Mouse (Mus musculus) urinary bladder, adult 18-20 months (tissue): ENCODE data around the gene Ccl7.
A peak's percentile ranks its signal among the peaks of the same experiment; 100 is the strongest.

Source experiments
- DNase-seq, 2 experiments: peaks; one replicate each; pipeline ENCODE4 v3.0.0; 2022; ENCODE audit warnings: low spot score in 2 of 2, mixed read lengths in 2 of 2

Ccl7 gene

DNA sequence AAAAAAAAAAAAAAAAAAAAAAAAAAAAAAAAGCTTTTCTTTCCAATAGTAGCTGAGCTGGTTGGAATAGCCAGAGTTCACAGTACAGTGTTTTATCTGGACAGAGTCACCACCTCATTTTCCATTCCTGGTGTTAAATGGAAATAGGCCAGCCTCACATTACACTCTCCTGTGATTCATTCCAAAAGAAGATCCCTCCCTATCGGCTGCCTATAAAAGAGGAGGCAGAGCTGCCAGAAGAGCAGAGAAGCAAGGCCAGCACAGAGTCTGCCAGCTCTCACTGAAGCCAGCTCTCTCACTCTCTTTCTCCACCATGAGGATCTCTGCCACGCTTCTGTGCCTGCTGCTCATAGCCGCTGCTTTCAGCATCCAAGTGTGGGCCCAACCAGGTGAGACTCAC, at the start of gene Ccl7:
Gene Ccl7, plus strand, starts transcription at position 242 of the 400 bp plus-strand sequence.
- DNase-seq: peak in 1 of 2 experiments; percentile 44

DNA sequence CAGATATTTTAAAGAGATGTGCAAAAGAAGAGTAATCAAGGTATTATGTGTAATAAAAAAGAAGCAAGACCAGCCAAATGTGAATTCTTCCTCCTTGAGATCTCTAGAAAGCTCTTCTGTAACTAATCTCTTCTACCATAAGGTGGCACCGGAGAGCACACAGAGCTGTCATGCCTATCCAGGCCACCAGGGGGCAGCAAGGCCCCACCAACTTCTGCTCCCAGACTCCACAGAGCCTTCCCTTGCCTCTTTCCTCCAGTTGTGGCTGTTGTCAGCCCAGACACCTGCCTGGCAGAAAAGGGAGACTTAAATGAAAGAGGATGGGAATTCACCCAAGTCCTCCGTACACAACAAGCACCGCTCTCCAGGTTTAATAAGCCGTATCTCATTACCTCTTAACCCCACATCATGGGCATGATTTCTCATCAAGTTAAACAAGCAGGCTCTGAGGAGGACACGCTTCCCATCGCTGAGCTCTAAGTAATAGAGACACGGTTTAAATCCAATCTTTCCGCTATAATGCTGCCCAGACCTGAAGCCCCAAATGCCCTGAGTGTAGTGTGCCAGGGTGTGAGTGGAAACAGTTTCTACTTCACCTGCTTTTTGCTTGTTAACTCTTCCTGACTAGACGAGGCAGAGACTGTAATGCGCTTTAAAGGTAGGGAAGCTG, 49.2 kb upstream of the Ccl7 start:
- peak; percentile 54 to 60 for DNase-seq

DNA sequence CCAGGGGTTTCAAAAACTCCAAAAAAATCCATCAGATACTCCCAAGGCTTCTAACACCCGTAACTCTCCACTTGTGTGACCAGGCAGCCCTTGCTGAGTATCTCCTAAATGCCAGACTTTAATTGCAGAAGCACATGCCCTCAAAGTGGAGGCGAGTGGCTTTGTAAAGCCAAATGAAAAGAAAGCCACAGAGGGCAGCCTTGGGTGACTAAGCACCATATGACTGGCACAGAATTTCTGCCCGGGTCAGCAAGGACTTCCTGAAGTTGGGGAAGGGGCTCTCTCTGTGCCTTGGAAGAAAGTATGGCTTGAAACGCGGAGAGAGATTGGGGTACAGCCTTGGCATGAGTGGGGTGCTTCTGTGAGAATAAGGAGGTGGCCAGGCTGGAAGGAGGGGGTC, 48.4 kb upstream of the Ccl7 start:
- DNase-seq: no peak

DNA sequence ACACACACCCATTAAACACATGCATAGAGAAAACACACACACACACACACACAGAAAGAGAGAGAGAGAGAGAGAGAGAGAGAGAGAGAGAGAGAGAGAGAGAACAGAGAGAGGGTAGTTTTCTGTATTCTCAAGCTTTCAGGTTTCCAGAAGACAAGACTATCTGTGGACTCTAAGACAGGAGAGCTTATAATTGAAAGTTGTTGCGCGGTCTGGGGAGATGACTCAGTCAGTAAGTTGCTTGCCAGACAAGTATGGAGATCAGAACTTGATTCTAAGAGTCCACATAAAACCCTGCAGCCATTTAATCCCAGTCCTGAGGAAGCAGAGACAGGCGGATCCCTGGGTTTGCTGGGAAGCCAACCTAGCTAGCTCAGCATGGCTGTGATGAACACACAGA, 46.9 kb upstream of the Ccl7 start:
- DNase-seq: no peak

DNA sequence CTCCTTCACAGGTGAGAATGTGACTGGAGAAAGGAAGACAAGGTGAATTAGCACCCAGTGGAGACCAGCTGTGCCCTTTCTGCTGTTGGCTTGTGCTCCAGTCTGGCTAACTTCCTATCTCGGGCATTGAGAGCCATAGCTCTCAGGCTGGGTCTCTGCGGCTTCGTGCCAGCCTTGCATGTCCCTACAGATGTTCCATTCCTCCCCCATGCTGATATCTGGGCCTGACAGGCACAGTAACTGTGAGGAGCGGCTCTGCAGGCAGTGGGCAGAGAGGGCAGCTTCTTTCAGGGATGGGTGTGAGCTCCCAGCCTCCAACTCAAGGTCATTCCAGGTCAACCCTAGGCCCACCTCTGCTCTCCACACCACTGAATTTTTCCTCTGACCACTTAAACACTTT, 46.0 kb upstream of the Ccl7 start:
- DNase-seq: no peak

DNA sequence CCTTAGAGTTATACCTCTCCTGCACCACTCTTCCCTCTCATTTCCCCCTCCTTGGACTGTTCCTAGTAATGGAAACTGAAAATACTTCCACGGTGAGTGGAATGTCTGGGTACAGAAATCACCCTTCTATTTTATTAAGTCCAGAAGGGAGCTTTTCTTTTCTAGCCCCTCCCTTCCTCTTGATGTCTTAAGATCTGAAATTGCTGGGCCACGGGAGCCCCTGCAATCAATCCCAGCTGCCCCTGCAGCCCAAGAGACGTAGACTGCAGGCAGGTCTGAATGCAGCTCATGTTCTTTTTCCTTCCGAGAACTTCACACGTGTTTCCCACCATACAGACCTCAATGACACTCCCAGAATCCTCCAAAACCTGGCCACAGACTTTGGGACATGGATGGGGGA, 44.9 kb upstream of the Ccl7 start:
- no peak for DNase-seq

DNA sequence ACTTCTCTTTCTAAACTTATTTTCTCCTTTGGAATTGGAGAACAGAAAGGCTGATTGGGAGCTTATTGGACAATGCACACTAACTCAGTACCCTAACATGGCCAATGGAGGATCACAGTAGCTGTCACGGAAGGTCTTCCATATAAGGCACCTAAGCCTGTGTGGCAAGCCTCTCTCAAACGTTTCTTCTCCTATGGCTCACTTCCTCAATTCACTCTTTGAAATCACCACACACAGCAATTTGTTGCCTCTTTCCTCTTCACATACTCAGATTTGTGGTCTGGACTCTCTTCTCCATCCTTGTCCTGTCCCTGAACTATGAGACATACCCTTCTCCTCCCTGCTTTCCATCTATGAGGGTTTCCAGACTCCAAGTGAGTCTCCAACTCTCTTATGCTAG, 40.7 kb upstream of the Ccl7 start:
- no peak for DNase-seq

DNA sequence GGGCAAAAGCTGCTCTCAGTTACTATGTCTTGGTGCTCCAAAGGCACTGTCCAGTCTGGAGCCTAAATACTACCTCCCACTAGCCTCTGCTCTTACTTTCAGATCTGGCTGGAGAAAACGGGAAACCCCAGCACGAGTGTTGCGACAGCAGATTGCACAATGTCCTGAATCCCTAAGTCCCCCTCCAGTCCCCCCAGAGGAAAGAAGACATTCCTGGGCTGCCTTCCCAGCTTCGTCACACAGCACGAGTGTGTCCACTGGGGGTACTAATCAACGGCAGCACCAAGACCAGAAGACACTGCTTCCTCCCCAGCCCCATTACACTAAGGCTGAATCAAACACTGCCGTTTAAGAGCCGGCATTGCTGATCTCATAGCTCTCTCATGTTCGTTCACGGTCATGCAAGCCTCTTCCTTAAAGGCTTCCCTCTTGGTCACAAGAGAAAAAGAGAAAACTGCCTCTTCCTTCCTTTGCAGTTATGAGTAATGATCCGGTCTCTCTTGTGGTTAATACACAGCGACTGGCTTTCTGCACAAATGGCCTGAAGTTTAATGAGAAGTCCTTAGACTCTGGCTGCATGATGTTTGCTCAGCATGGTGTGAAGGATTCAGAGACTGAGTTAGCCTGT, 38.6 kb upstream of the Ccl7 start:
- DNase-seq: peak in 1 of 2 experiments; percentile 70

DNA sequence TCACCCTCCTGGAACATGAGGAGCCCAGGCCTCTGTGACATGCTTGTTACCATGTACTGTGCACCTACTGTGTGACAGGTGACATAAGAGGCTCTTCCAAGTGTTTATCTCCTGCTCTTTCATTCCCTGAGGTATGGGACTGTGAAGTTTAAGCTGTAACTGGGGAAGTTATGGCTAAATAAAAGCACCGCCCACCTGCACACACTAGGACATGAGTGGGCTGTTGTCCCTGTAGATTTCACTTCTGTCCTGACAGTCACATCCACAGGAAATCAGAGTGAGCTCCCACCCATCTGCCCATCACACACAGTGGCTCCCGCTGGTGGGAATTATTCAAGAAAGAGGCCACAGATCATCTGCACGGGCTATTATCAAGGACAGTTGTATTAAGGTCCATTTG, 35.4 kb upstream of the Ccl7 start:
- no peak for DNase-seq

DNA sequence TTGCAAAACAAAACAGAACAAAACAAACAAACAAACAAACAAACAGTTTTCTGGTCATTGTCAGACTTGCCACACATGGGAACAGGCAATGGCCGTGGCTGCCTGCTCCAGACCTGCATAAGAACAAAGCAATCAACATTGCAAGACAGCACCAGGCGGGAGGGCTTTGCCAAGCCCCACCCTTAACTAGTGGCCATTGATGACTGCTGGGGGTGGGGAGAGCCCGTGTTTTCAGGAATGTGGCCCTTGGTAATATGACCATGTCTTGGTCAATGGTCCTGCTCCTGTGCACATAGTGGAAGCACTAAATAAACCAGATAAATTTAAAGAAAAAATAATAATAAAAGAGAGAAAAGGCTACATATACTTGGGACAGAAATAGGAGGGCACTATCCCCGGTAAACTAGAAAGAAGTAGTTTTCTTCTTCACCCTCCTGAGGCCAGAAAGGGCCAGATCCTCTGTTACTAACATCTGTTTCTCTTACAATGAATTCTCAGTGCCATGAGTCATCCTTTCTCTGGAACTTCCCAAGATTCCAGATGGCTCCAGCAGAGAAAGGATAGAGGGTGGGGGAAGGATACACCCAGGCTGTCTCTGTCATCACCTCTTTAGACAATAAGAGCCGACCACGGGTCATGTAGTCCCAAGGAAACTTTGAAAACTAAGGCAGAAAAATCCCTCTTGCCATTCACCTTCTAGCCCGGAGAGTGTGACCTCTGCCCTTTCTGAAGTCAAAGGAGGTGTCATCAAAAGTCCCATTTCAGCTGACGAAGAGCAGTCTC, 33.9 kb upstream of the Ccl7 start:
- DNase-seq: no peak

DNA sequence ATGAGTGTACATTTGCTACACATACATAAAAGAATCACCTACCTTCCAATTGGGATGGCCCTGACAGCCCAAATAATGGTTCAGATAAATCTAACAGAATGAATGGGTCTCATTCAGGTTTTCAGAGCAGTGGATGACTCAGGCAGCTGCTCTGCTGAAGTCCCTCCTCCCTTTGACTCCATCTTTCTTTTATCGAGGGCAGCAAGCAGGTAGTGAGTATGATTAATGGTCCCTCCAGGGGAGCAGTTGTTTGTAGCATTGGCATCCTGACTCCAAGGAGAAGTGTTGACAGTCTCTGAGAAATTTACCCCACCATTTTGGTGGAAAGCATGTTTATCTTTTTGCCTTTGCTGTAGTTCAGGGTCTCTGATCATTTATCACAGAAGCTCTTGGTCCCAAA, 31.8 kb upstream of the Ccl7 start:
- DNase-seq: no peak

DNA sequence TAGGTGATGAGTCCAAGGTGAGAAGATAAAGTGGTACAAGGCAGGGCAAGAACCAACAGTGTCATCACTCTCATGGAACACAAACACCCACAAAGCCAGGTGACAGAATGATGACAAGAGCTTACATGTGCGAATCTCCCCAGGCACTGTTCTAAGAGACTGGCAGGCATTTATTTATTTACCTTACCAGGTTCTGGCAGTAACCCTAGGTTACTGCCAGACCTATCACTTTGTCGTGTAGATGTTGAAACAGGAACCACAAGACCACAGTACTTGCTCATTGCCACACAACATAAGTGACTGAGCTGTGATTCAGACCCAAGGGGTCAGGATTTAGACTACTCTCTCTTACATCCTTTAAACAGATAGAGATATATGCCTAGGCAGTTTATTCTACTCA, 30.4 kb upstream of the Ccl7 start:
- DNase-seq: no peak

DNA sequence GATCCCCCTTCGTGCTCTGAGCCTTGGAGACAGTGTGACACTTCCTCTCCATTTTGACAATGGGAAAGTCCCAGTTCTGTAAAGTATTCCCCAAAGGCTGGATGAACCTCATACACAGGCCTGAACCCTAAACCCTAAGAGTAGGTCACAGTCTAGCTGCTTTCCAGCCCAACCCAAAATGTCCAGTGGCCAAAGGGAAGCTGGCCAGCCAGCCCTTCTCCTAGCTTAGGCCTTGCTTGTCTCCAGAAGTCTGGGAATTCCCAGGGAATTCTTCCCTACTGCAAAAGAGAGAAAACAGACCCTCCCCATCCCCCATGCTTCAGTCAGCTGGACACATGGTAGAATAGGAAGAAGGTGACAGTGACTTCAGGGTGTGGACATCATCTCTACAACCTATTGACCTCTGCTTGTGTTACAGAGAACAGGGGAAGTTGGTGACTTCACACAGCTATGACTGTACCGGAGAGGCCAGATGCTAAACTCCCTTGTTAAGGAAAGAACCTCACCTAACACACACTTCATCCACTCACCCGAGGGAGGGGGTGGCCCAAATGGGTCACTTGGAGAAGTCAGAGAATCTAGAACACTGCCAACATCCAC, 29.2 kb upstream of the Ccl7 start:
- DNase-seq: no peak

DNA sequence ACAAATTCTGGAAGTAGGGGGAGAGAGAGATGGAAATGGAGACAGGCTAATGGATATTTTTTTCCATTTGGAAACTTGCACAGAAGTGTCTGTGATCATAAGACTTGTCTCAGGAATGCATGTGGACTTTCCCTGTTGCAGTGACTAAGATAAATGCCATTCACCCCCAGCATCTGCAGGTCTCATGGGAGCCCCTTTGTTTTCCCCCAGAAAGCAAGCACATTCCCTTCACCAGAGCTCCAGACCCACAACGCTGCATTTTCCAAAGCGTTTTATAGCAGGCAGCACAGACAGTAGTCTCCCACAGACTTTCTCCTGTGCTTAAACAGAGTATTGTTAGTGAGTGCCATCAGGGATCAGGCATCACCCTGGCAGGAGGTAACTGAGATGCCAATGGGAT, 26.1 kb upstream of the Ccl7 start:
- DNase-seq: no peak

DNA sequence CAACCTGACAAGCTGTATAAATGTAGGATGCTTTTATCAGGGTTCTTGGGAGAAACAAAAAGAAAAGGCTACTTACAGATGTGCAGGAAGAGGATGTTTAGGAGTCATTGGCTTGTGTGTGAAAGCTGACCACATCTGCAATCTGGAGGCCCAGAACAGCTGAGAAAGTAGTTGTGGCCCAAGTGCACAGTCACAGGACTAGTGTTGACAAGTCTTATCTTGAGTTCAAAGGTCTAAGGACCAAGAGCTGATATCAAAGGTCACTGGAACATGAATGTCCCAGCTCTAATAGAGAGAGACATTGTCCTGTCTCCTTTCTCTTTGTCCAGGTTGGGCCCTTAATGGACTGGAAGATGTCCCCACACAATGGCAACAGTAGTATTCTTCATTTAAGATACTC, 25.7 kb upstream of the Ccl7 start:
- no peak for DNase-seq

DNA sequence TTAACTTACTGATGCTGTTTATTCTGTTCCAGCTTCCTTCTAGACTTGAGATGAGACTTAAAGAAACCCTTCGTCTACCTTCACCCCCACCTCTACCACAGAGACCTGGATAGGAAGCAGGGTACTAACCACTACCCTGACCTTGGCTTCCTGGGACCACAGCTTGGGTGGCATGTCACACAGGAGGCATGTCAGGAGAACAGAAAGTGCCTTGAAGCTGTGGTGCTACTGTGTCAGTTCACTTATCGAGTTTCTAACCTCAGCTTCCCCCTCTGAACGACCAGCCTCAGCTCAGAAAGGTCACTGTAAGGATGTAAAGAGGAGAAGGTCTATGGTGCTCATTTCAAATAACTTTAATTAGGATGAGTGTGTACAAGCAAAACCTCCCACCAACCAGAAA, 24.1 kb upstream of the Ccl7 start:
- DNase-seq: no peak

DNA sequence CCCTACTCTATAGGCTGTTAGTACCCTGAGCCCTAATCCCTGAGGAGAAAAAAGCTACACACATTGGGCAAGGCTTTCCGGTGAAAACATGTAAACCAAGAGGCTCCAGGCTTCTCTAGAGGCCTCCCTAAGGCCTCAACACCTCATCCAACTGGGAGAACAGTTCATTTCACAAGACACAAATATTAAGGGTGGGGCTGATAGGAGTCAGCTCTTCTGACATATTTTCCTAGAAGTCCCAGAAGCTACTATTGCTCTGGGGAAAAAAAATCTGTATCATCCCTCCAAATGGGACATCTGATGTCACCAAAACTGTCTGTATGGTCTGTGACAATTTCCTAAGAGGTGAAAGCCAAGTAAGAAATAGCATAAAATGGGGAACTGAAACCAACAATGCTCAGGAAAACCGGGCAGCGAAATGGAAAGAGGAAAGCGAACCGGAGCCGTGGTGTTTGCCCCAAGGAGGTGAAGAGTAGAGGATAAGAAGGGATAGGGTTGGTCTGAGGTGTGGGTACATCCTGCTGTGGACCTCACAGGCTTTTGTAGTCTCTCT, 22.9 kb upstream of the Ccl7 start:
- no peak for DNase-seq

DNA sequence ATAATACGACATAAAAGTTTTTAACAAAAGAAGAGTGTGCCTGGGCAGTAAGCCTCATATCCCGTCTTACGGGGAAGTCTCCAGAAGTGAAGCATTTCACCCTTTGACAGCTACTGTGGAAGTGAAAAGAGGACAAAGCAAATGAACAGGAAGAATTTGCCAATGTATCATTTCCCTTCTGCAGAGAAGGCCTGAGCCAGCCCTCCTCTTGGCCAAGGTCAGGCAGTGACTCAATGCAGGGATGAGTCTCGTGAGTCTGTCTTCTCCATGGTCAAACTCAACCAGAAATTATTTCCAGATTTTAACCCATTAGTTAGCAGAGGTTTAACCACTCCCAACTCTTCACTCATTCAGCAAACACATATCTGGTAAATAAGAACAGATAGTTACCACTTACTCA, 21.7 kb upstream of the Ccl7 start:
- DNase-seq: no peak

DNA sequence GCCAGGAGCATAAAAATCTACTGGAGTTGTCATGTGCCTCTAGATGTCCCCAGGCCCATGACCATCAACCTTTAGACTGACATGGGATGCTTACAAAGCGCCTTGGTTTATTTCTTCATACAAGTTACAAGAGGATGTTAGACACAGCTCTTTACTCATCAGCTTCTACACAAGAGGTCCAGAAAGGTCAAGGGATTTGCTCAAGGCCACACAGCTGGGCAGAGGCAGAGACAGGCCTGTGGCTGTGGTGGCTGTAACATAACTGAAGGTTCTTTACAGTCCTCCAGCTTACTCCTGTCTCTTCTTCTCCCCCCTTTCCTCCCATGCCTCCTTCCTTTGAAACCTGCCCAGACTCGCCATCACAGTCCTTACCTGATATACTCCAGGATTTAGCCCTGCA, 15.3 kb upstream of the Ccl7 start:
- no peak for DNase-seq

DNA sequence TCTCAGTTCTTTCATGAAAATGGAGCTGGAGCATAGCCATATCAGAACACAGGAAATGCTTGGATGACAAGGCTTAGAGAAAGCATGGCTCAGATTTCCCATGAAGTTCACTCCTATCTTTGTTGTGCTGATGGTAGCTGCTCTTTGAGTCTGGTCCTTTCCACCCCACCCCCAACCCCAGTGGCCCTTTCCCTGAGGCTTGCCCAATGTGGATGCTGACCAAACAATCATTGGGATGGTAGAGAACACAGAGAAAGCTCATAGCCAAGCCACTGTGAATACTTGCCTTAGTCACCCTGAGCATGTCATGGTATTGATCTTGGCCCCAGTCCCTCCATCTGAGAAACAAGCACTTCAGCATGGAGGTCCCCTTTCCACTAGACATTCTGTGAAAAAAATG, 13.4 kb upstream of the Ccl7 start:
- no peak for DNase-seq

DNA sequence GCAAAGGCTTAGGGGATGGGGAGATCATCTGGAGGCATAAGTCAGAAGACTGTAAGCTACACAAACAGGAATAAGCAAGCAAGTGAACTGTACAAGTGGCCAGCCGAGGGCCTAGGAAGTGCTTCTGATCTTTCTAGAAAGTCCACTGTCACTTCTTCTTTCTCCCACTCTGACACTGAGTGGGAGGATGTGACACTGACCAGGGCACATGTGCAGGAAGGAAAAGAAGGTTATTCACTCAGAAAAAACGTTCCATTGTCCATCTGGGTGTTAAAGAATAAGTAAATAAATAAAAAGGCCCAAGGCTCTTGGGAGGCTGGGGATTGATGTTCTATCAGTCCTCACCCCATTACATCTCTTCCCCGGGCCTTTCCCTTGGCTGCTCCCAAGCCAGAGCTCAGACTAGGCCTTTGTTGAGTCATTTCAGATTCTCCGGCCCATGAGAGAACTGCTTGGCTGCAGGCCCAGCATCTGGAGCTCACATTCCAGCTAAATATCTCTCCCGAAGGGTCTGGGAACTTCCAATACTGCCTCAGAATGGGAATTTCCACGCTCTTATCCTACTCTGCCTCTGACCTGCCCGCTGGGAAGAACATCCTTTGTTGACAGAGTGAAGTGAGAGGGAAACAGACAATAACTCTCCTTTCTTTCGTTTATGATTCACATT, 12.7 kb upstream of the Ccl7 start:
- DNase-seq: peak in 1 of 2 experiments; percentile 53

DNA sequence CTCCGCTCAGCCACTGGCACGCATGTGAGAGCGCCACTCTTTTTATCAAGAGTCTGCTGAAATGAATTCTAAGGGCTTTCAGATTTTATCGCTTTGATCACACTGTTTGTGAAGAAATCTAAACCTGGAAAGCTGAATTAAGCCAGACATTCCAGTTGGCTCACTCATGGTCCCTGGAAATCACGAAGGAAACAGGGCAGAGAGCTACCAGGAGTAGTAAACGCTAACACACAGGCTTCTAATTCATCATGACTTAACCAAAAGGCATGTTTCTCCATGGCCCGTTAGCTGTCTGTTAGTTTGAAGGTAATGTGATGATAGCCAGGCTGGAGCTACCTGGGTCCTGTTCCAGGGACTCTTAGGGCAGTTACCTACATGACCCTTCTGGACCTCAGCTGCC, 11.1 kb upstream of the Ccl7 start:
- DNase-seq: no peak
